Mouse (Mus musculus) left cerebral cortex, adult 2 months (tissue): ENCODE results near the gene Dicer1. TPM values are rescaled to one million over a fixed set of nuclear protein-coding genes. Genes with fewer than 3 reads are reported as not detected.

Experiments
- DNase-seq, 2 experiments: peaks; one replicate each; pipeline ENCODE4 v3.0.0; 2021 to 2022; ENCODE audit warnings: low spot score in 2 of 2, mixed read lengths in 1 of 2; ENCODE audit errors: extremely low spot score in 1 of 2
- H3K27ac ChIP-seq: fragments of 200-600 bp; 2 replicates; pipeline ENCODE4 v1.8.1; 2022
- H3K4me3 ChIP-seq: fragments of 200-600 bp; 2 replicates; pipeline ENCODE4 v1.8.1; 2022
- CTCF ChIP-seq: fragments of 200-600 bp; IDR thresholded peaks from 2 replicates; pipeline ENCODE4 v1.8.1; 2022; ENCODE audit warnings: antibody characterized with exemption, mild to moderate bottlenecking, moderate library complexity
- intact Hi-C: fragments of 180-260 bp; cut with DNase I; formaldehyde crosslinking; loops from one replicate; pipeline ENCODE4 v1.15.1; 2025
- total RNA-seq, 2 experiments: library from RNA; stranded (reverse); gene quantifications; 2 replicates each; pipeline ENCODE4 v1.2.3; 2021

The Dicer1 gene
- total RNA-seq, 2 experiments from 2014 or later: 38.9 to 42.7 TPM

DNA sequence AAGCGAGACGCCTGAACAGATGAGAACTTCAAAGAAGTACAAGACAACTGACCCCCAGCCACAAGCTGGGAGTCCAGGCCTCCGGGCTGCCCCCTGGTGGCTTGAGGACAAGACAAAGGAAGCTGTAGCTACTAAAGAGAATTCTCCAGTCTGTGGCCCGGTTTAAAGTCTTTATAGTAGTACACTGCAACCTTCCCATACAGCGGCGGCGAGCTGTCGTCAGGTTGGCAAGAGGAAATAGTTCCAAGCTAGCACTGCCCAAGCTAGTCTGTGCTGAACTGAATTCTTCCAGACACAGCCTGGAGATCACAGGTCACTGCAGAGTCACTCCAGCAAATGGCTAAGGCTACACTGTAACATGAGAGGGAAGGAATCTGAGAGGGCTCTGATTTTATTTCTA, 52.0 kb downstream of the Dicer1 start:
- intact Hi-C loops: loop anchor here (5.0 kb wide), 1 partner anchor 257 kb away; no protein-coding TSS in a partner anchor
- TF ChIP-seq CTCF: peak; percentile 67
- peak; percentile 49 to 52 for DNase-seq

DNA sequence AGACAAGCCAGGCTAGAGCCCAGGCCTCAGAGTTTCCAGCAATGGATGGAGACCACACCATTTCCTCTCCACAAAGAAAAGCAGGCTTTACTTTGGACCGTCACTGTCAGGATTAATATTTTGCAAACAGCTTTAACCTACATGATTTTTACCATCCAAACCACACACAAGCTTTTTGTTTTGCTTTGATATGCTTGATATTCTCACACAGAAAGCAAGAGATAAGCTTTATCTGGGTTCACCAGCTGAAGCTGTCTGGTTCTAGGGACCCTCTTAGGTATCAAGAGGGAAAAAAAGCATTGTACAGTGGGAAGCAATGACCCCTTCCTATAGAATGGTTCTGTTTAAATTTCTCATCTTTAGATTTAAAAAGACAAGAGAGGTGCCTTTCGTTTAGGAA, 56.2 kb downstream of the Dicer1 start:
- DNase-seq: no peak
- H3K27ac ChIP-seq: no peak overlapping the region
- H3K4me3 ChIP-seq: no peak overlapping the region
- intact Hi-C loops: no loop called here
- no peak for TF ChIP-seq CTCF

More for the DNA sequence above, 52.0 kb downstream of the Dicer1 start:
- H3K4me3 ChIP-seq: no peak overlapping the region
- H3K27ac ChIP-seq: no peak overlapping the region

DNA sequence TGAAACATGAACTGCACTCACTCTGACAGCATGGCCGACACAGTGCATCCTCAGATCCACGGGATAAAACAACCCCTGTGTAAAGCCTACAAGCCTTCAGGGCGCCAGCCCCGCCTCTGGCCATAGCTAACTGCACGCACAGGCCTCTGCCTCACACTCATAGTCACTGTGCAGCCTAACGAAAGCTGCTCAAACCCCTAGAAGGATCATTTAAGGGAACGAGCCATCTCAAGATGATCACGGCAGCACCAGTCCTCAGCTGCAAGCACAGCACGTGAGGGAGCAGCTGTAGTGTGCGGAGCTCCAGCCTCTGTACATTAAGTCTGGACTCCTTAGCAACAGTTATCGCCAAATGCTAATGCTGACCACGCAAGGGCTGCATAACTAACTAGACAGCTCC, 58.9 kb downstream of the Dicer1 start:
- no peak for DNase-seq
- intact Hi-C loops: no loop called here
- H3K27ac ChIP-seq: no peak overlapping the region
- no peak overlapping the region for H3K4me3 ChIP-seq
- TF ChIP-seq CTCF: no peak

DNA sequence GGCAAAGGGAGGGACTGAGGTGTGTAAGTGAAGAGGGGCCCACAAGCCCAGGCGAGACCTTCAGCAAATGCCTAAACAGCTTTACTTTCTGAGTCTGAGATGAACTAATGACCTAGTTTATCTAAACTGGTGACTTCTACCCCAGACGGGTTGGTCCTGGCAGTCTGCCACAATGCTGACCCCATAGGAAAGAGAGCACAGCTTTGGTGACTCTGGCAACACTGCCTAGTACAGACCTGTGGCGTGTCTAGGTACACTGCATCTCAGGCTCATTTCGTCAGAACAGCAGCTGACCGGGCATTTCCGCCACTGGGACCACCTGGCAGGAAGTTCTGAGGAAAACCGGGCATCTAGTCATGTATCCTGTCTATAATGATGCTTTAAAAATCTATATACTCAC, 61.3 kb downstream of the Dicer1 start:
- Histone ChIP-seq H3K27ac (no peak overlapping the region), H3K4me3 (no peak overlapping the region)
- DNase-seq: no peak
- no peak for TF ChIP-seq CTCF
- intact Hi-C loops: no loop called here

DNA sequence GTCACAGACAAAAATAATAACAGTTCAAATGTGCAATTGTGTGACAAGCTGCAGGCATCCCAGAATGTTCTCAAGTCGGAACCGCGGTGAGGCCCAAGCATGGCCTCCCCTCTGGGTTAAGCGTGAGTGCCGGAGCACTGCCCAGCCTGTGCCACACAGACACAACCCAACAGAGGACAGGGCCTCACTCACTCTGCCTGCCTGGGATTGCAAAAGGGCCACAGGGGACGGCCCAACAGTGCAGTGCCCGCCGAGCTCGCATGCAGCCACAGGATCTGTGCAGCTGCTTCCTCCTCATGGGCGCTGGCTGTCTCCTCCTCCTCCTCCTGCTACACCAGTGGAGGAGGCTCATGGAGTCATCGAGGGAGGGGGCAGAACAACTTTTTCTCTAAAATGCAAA, 62.9 kb downstream of the Dicer1 start:
- intact Hi-C loops: no loop called here
- DNase-seq: no peak
- Histone ChIP-seq H3K4me3 (no peak overlapping the region), H3K27ac (no peak overlapping the region)
- no peak for TF ChIP-seq CTCF

DNA sequence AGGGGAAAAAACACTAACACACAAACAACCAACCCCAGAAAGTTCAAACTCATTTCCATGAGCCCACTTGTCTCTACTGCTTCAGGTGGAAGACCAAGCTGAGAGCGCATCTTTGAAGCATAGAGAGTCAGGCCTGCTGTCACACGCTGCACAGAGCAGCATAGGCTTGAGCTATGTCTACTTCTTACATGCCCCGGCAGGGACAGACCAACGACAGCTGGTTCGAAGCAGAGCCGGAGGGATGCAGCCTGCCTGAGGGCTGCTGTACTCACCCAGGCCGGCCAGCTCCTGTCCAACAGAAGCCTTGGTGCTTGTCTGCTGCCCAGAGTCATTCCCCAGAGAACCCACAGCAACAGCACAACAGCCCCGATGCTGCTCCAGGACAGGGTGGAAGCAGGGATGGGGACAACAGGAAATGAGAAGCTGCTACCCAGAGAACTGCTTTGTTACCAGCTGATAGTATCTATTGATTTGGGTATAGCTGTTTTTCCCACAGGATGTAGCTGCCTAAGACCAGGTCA, 67.3 kb downstream of the Dicer1 start:
- intact Hi-C loops: no loop called here
- Histone ChIP-seq H3K4me3 (no peak overlapping the region), H3K27ac (no peak overlapping the region)
- TF ChIP-seq CTCF: no peak
- DNase-seq: no peak

DNA sequence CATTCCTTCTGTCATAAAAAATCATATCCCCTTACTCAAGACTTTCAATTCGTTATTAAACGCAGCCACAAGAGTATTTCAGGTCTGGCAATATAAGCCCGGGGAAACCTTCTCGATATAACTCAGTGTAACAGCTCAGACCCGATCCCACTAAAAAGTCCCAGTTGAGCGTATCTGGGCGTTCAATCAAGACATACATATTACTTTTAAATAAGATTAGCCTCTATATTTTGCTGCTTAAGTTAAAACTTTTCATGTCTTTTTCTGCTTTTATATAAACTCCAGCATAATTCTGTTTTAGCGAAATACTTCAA, 72.0 kb downstream of the Dicer1 start:
- intact Hi-C loops: no loop called here
- Histone ChIP-seq H3K4me3 (no peak overlapping the region), H3K27ac (no peak overlapping the region)
- no peak for DNase-seq
- TF ChIP-seq CTCF: no peak

DNA sequence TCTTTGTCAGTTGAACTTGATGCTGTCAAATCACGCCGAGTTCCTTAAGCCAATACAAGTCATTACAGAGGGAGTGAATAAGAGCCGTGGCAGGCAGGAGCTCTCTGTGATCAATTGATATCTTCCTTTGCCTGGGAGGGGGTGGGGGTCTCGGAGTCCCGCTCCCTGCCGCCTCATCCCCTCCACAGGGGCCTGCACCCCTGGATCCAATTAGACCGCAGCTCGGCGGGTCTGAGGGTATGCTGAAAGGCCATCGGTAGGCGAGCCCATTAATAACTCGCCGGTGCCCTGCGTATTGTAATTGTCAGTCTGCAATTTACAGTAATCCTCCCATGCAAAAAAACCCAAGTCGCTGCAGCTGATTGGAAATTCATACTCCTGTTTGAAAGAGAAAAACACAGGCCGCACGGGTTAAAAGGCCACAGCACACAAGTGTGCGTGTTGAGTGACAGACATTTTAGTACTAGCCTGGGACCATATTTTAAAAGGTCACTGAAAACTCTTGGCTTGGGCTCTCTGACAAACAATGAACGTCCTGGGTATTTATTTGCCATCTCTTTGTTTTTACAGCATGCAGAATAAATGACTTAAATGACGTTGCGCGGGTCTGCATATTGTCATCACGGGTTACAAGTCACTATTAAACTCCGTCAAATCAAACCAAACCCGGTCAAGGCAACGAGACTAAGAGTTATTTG, 72.5 kb downstream of the Dicer1 start:
- no peak for DNase-seq
- Histone ChIP-seq H3K4me3 (no peak overlapping the region), H3K27ac (no peak overlapping the region)
- TF ChIP-seq CTCF: no peak
- intact Hi-C loops: no loop called here

DNA sequence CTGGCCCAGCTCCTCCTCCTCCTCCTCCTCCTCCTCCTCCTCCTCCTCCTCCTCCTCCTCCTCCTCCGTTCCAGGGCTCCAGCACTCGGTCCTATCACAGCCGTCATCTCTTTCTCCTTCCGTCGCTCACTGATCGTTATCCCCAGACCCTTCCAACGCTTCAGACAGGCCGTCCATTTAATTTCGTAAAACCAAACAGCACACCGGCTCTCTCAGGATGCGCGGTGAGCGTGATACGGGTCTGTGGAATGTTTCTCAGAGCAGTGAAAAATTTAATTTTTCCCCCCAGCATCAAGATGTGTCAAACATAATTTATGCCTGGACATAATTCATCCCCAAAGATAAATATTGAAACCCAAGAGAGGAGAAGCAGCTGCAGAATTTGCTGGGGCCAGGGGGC, 73.3 kb downstream of the Dicer1 start:
- DNase-seq: no peak
- no peak overlapping the region for H3K27ac ChIP-seq
- no peak for TF ChIP-seq CTCF
- no peak overlapping the region for H3K4me3 ChIP-seq
- intact Hi-C loops: no loop called here

DNA sequence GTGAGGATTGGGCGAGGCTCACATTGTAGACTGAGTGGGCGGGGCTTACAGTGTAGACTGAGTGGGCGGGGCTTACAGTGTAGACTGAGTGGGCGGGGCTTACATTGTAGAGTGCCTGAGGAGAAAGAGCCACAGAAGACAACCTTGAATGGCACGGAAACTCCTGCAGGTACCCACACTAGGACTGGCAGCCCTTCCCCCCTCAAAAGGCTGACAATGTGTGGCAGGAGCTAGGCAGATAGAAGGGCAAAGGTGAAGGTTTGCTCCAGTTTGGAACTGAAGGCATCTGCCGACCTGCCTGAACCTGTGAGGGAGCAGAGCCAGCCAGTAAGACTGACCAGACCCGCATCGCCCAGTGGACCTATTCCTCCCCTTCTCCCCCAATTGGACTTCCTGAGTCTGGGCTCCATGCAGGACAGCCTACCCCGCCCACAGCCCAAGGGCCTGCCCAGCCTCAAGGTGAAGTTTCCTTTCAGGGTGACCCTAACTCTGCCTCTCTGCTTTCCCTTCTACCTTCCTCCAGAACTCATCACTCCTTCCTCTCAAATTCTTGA, 74.3 kb downstream of the Dicer1 start:
- intact Hi-C loops: no loop called here
- Histone ChIP-seq H3K4me3 (no peak overlapping the region), H3K27ac (no peak overlapping the region)
- no peak for TF ChIP-seq CTCF
- no peak for DNase-seq

DNA sequence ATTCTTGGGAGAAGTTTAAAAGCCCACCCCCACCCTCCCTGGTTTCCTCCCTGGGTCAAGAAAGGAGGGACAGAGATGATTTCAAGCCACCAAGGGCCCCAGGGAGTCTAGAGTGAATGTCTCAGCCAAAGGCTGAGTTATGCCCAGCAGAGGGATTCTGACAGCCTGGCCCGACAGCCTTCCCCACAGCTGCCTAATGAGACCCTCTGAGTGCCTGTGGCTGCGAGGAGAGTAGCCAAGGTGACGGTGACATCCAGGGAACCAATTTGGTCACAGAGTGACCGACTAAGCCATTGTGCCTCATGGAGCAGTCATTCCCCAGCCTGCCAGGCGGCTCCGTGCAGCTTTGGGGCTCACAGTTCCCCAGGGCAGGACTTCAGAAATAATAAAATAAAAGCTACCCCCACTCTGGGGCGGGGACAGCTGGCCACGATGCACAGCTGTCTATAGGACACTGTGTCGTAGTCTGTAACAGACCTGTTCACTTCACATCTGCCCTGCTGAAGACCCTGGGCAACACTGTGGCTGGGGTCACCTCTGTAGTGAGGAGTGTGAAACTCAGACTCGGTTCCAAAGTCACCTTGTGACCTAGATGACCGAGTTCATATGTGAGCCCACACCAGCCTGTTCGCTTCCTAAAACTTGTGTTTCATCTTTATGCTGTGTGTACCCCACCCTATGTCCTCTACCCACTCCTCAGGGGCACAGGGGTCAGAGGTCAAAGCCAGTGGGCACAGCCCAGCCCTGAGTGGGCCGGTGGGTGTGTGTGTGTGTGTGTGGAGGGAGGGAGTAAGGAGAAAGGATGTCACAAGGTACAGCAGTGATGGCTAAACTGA, 75.0 kb downstream of the Dicer1 start:
- Histone ChIP-seq H3K27ac (no peak overlapping the region), H3K4me3 (no peak overlapping the region)
- no peak for DNase-seq
- no peak for TF ChIP-seq CTCF
- intact Hi-C loops: no loop called here

DNA sequence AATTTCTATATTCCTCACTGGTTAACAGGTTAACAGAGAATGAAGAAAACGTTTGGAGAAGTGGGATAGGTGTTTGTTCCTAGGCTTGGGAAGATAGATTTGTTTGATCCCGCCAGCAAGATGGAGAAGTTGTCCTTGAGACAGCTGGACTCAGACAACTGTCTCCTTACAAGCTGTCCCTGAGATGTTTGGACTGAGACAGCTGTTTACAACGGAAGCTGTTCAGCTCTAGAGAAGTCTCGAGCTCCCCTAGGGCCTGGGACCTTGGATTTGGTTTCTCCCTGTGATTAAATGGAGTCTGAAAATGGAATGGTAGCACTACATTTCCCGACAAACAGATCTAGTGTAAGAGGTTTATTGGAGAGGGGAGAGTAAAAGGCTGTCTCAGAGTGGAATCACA, 78.8 kb downstream of the Dicer1 start:
- no peak overlapping the region for H3K27ac ChIP-seq
- H3K4me3 ChIP-seq: no peak overlapping the region
- intact Hi-C loops: no loop called here
- no peak for TF ChIP-seq CTCF
- no peak for DNase-seq
